In genomic region chr10:116450621-116451020, GRCm38 (mm10) we compare ENCODE assay signal across 22 mouse cellular contexts. TPM values are rescaled to one million over a fixed set of nuclear protein-coding genes. Genes with fewer than 3 reads are reported as not detected.
DNase-seq lines count a peak whose midpoint lies in the region; ATAC-seq and TF ChIP-seq lines count a peak whose summit lies in the region.
"Had no signal": no experiment of that assay in that cellular context is flagged by ENCODE, and none has a peak within 500 bp of the region (broad histone marks: within the 10 kb centered on the region; RNA-seq: fewer than 3 reads in every experiment).

No protein-coding gene starts in this region.

- 50% methylated on average over 9 of the region's 9 CpGs for WGBS in heart, postnatal 0 days
- 66% methylated on average over 9 of the region's 9 CpGs for WGBS in heart, embryonic 11.5 days (ENCODE audit: insufficient replicate concordance)

- H3K9me3 ChIP-seq in heart, postnatal 0 days (replicated peaks; ENCODE audit: control insufficient read depth, low read length): no peaks in the 10 kb centered on the region; the same call in 1 of the 2 replicates
- no peaks in the 10 kb centered on the region for H3K9me3 ChIP-seq in heart, embryonic 11.5 days (replicated peaks; ENCODE audit: control insufficient read depth, low read length)
- H3K9me3 ChIP-seq: forebrain, embryonic 13.5 days; hindbrain, embryonic 13.5 days had no signal

- H3K27me3 ChIP-seq in heart, postnatal 0 days (ENCODE audit: control insufficient read depth, insufficient read depth, low read length): no peaks in the 10 kb centered on the region
- no peaks in the 10 kb centered on the region for H3K27me3 ChIP-seq in heart, embryonic 11.5 days (ENCODE audit: control insufficient read depth, insufficient read depth, low read length)
- H3K27me3 ChIP-seq: forebrain, embryonic 13.5 days; hindbrain, embryonic 13.5 days had no signal

- TF ChIP-seq CTCF in heart, postnatal 0 days (IDR thresholded peaks at IDR 0.05; ENCODE audit: low read depth): no peak

- H3K9ac ChIP-seq in heart, postnatal 0 days (replicated peaks; ENCODE audit: low read depth, low read length): no peak overlapping the region
- H3K9ac ChIP-seq in heart, embryonic 11.5 days (ENCODE audit: low read depth, low read length): no peak overlapping the region
- H3K9ac ChIP-seq: forebrain, embryonic 13.5 days; hindbrain, embryonic 13.5 days had no signal

- H3K4me1 ChIP-seq in heart, postnatal 0 days (ENCODE audit: control insufficient read depth, insufficient read depth): no peaks in the 10 kb centered on the region
- no peaks in the 10 kb centered on the region for H3K4me1 ChIP-seq in heart, embryonic 11.5 days (ENCODE audit: control insufficient read depth, insufficient read depth, low read length)
- H3K4me1 ChIP-seq: forebrain, embryonic 13.5 days; midbrain, embryonic 10.5 days had no signal

- no peak for DNase-seq in heart, postnatal 0 days (ENCODE audit: low spot score)
- peak; percentile 12 for DNase-seq in kidney, postnatal 10 days
- DNase-seq in kidney, postnatal 4 days: no peak
- peak; percentile 19 for DNase-seq in NIH3T3 (ENCODE audit: low read depth)
- peak; percentile 48 for DNase-seq in adrenal gland, postnatal 10 days
- no peak for DNase-seq in embryo, embryonic 10.5 days (ENCODE audit: low spot score)
- DNase-seq in frontal cortex, postnatal 14 days (ENCODE audit: low spot score in 2 of 2): no peak
- DNase-seq: cerebellum, postnatal 36 days; gastrocnemius, postnatal 25 days; kidney, postnatal 25 days; left cerebral cortex, postnatal 4 days; liver; lung, adult 18-20 months; right cerebral cortex, adult 18-20 months; thymus, postnatal 25 days had no signal

- no peak overlapping the region for H3K4me3 ChIP-seq in heart, postnatal 0 days (ENCODE audit: low read depth, low read length)
- no peak overlapping the region for H3K4me3 ChIP-seq in heart, embryonic 11.5 days (ENCODE audit: low read depth, low read length)
- H3K4me3 ChIP-seq: forebrain, embryonic 13.5 days; heart, adult 2 months; hindbrain, embryonic 13.5 days; midbrain, embryonic 10.5 days had no signal

- H3K4me2 ChIP-seq in heart, postnatal 0 days (ENCODE audit: low read depth, low read length): no peak overlapping the region
- H3K4me2 ChIP-seq in heart, embryonic 11.5 days: no peak overlapping the region
- H3K4me2 ChIP-seq: forebrain, embryonic 13.5 days; hindbrain, embryonic 13.5 days had no signal

- no peaks in the 10 kb centered on the region for H3K36me3 ChIP-seq in heart, postnatal 0 days (replicated peaks; ENCODE audit: control insufficient read depth, insufficient read depth, low read length)
- no peaks in the 10 kb centered on the region for H3K36me3 ChIP-seq in heart, embryonic 11.5 days (ENCODE audit: control insufficient read depth, insufficient read depth, low read length)

- TF ChIP-seq EP300 in heart, postnatal 0 days (IDR thresholded peaks at IDR 0.05; ENCODE audit: low read depth): no peak

- ATAC-seq in heart, postnatal 0 days (ENCODE audit: insufficient read depth, low read depth): 0 out of 2 replicates have a peak, but pooled peaks have one; percentile 19
- ATAC-seq in heart, embryonic 11.5 days (replicated peaks; ENCODE audit: insufficient number of reproducible peaks, low FRiP score, low TSS enrichment): no peak
- ATAC-seq: forebrain, embryonic 13.5 days; inflammation-experienced regulatory T-cells, adult 6 months had no signal

- no peak overlapping the region for H3K27ac ChIP-seq in heart, postnatal 0 days (ENCODE audit: low read depth)
- no peak overlapping the region for H3K27ac ChIP-seq in heart, embryonic 11.5 days (ENCODE audit: low read depth, low read length)
- H3K27ac ChIP-seq: forebrain, embryonic 13.5 days; heart, adult 2 months; hindbrain, embryonic 13.5 days; macrophage; midbrain, embryonic 10.5 days had no signal

RNA-seq across cellular contexts. Expression of gene Kcnmb4, which starts 23.1 kb away (rescaled TPM):
- total RNA-seq in heart, postnatal 0 days (2014; rRNA removed; ENCODE audit: low replicate concordance): 6.8 and 14.5 TPM in 2 replicates
- 1.00 and 1.3 TPM in 2 replicates for polyA plus RNA-seq in heart, postnatal 0 days (2015; fragmentation: Nextera tagmentation; extraction: Ambion mirVana)
- 6.2 and 6.6 TPM in 2 replicates for polyA plus RNA-seq in heart, embryonic 11.5 days (2014; fragmentation: Nextera tagmentation; extraction: Ambion mirVana)
- total RNA-seq in adrenal gland, postnatal 10 days (2021): 1 to 10 TPM; 6.2 to 6.3 TPM
- polyA plus RNA-seq: macrophage had no signal

Comparison
In these comparisons a context has a peak if more than half of its experiments do, and no peak if none do; other contexts are left out.
1. DNase-seq: peak in kidney, postnatal 10 days (single experiment), NIH3T3 (single experiment) and adrenal gland, postnatal 10 days (single experiment); none in heart, postnatal 0 days (single experiment), kidney, postnatal 4 days (0 of 2), embryo, embryonic 10.5 days (single experiment) and frontal cortex, postnatal 14 days (0 of 2).